Mouse (Mus musculus): Measurements from ENCODE around the gene Ly6g6f.
"Not testable (repeated sequence)": the region's sequence is repeated elsewhere in the genome, so short reads cannot be mapped to it uniquely, and the experiment has no call there.

Ly6g6f gene

DNA sequence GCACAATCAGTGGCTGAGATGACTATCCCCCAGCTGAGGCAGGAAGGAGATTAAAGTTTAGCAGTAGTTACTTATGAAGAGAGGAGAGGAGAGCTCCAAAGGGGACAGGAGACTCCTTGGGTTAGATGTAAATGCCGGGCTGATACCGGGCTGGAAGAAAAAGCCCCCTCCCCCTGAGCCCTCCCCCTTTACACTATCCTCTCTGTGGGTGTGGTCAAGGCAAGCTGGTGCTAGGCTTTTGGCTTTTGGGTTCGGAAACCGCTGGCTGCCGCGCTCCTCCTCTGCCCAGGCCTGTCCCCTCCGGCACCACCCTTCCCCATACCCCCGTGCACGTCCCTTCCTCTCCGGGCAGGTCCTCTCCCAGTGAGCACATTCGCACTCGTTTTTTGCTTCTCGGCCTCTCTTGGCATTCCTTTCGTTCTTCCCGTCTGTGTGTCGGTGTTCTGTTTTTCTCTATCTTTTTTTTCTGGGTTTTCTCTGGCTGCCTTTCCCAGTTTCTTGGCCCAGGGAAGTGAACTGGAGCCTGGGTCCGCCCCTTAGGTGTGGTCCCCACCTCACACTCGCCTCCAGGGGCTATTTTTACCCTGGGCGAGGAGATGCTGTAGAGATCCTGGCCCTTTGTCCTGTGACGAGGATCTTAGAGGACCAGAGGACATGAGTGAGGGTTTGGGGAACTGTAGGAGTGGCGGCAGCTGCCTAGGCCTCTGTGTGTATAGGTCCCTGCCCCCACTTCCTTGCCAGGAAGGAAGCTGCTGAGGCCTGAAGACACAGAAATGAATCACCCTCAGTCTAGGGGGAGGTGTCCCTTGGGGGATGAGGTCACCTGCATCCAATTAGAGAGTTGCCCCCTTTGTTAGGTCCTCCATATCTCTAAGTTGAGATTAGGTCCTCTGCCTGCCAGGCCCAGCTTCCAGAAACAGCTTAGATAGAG, 34.0 kb downstream of the Ly6g6f start:
- DNase-seq: peak; percentile 81

- peak; percentile 86 for DNase-seq
Observed at GRCm38 (mm10) chr17:35050126-35050750, 35.2 kb downstream of the Ly6g6f start.

DNA sequence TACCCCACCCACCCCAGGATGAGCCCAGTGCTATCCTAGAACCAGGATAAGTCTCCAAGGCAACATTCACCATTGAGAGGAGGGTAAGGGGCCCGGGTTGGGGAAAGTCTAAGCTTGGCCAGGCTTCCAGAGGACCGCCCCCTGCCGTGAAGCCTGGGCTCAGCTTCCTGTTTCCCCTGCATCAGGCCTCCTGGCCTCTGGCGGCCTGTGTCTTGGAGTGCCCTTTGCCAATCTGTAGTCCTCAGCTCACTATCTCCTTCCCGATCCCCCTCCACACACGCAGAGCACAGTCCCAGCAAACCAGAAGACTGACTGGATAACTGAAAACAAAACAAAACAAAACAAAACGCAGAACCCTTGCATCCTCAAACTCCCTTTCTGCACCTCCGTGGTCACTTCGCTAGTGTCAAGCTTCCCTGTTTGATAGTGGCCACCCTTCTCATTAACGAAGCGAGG, 35.8 kb downstream of the Ly6g6f start, which contains the start of gene Clic1:
TSS of gene Clic1 (plus strand) at position 406 of the 456 bp plus-strand sequence.
- DNase-seq: peak; percentile 80

GRCm38 (mm10) chr17:35048932-35049440, 36.4 kb downstream of the Ly6g6f start:
- no peak for DNase-seq

- peak; percentile 62 for DNase-seq
Observed at GRCm38 (mm10) chr17:35048149-35048931, 37.1 kb downstream of the Ly6g6f start.

DNA sequence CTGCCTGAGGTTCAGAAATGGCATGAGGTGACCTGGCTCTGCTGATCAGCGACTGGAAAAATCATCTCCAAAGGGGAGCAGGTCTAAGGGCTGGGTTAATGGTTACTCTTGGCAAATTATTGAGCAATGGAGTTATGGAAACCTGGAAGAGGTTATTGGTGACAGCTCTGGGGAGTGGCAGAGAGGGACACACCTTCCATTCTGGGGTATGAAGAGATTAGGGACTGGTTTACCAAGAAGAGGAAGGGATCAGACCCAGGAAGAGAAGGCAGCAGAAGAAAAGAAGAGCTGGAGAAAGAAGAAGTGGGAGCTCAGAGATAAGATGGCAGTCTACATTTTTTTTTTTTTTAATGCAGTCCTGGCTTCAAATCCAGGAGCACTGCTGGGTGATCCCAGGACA, 37.7 kb downstream of the Ly6g6f start:
- DNase-seq: no peak

DNA sequence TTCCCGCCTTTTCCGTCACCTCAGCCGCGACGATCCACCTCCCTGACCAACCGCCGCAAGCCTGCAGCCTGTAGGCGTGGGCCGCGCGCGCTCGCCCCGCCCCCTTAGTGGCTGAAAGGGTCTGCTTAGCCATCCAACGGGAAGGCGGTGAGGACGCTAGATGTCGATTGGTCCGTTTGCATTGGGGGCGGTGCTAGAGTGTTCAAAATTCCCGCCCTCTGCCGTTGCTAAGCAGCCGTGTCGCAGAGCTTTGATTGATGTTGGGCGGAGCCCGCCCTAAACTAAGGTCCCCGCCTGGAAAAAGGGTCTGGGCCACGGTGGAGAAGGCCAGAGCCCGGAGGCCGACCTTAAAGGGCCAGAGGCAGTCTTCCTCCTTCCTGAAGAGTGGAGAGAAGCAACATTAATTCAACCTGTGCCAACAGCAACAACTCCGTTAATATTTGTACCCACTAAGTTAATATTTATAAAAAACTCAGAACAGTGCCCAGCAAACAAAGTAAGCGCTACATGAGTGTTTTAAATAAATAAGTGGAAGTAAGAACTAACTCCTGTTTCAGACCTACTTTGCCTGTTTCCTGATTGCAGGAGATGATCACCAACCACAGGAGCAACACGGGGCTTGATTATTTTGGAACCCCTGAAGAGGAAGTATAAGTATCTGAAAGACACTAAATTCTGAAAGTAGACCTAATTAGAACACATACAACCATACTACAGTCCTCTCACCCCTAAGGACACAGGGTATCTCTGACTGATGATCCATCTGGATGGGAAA, 38.5 kb downstream of the Ly6g6f start, which contains the start of gene Msh5:
TSS of gene Msh5 (minus strand) at position 65 of the 775 bp plus-strand sequence.
- DNase-seq: peak; percentile 98

DNA sequence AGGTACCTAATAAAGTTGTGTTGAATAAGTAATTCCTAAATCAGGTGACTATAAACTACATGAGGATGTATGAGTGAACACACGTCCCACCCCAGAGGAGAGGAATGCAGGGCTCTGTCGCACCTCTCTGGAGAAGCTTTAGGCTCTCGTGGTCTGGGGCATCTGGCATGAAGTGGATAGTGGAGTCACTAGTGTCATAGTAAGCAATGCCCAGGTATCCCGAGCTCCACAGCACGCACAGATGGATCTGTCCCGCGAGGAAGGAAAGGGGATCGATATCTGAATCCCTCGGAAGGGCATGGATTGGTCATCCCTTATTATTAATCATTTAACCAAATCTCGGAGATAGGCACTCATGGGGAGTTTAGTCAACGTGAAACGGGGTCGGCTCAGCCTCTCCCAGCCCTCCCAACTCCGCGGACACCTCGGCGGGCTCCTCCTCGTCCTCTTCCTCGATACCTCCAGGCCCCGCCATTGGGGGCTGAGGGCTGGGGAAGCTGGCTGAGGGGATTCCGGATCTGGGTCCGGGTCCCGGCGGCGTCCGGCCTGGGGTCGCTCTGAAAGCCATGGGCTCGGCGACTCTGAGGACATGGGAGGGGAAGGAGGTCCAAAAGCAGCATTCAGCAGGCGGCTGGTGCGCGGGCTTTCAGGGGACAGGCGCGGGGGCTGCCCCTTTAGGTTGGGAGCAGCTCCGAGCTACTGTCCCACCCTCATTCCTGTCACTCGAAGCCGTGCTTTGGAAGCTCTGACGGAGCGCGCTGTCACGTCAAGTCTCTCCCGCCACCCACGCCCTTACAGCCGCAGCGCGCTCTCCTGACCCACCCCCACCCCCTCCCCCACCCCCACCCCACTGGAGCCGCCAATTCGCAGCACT, 39.4 kb downstream of the Ly6g6f start:
- no peak for DNase-seq

GRCm38 (mm10) chr17:35044904-35045806, 40.3 kb downstream of the Ly6g6f start:
- no peak for DNase-seq

DNA sequence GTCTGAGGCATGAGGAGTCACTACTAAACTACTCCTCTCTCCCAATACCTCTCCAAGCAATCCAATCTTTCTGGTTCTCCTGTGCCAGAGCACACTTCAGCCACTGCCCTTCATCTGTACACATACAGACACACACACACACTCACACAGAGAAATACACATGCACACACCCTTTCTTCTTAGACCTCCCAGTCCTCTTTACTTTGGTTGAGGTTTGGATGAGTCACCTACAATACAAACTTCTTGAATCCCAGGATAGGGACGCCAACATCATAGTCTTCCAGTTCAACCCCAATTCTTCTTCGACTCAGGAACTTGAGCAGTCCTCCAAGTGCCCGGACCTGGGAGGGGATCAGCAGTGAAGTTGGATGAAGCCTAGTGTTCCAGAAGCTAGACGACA, 41.6 kb downstream of the Ly6g6f start:
- no peak for DNase-seq

DNA sequence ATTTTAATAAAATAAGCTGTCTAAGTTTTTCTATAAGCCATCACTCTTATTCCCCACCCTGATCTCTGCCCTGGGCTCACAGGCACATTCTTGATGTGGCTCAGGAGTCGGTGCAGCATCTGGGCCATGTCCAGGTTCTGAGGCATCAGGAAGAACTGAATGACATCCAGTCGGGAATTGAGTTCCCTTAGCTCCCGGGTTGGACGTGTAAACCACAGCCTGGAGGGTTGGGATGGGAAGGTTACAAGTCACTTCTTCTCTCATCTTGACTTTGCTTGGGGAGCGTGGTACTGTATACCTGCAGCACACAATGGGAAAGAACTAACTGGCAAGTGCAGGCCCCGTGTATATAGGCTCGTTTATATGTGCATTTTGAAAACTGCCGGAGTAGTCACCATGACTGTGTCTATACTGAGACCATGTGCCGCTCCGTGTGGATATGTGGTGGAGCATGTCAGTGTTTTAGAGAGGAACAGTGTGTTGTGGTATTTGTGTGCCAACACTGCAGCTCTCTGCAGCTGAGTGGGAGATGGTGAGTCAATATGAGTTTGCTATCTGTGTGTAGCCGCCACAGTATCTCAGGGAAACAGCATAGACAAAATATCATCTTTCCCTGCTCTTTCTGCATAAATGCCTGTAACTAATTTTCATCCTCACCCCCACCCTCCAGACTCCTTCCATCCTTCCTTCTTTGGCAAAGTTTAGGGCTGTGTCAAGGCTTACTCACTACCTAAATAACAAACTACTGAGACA, 46.1 kb downstream of the Ly6g6f start:
- no peak for DNase-seq

GRCm38 (mm10) chr17:35034896-35035295, 50.5 kb downstream of the Ly6g6f start:
- no peak for DNase-seq

- not testable (repeated sequence) for DNase-seq
Observed at GRCm38 (mm10) chr17:35033703-35034102, 51.7 kb downstream of the Ly6g6f start.

DNA sequence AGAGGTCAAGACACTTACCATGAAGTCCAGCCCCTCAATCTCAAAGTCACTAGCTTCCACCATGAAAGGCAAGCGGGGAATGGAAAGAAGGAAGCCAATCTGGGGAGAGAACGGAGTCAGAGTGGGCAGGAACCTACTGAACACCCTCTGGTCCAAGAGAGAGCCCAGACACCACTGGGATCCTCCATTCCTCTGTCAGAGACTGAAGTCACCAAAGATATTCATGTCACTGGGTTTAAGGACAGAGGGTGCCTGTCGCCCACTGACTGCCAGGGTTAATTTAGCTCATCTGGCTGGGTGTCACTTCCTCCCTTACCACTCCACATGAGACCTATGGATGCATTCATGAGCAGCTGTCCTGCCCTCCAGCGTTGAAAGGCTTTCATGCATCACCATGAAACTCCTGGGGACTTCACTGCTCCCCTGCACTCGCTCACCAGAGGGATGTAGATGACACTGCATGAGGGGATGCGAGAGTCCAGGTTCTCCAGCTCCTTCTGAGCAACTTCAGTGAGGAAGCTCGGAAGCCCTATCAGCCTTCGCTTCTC, 53.0 kb downstream of the Ly6g6f start:
- no peak for DNase-seq

- no peak for DNase-seq
Observed at GRCm38 (mm10) chr17:35031880-35032279, 53.5 kb downstream of the Ly6g6f start.

DNA sequence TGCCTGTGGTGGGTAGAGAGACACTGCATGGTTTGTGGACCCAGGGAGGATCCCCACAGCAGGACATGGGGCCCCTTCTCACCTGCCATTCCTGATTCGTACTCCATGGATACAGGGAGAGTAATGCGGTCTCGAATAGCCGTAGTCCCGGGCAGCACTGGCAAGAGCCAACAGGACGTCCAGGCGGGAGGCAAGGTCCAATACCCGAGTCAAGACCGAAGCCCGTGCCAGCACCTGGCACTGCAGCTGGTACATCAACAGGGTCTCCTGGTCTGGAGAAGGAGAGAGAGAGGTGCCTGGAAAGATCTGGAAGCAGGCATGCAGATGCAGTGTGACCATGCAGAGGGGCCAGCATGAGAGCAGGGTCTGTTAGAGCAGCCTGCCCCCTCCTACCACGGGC, 54.1 kb downstream of the Ly6g6f start:
- no peak for DNase-seq
